Comparison of ENCODE assay signal across 9 mouse cellular contexts in genomic region chr5:104460856-104461255, GRCm38 (mm10). TPM values are rescaled to one million over a fixed set of nuclear protein-coding genes. Genes with fewer than 3 reads are reported as not detected.
DNase-seq lines count a peak whose midpoint lies in the region; ATAC-seq lines count a peak whose summit lies in the region.
"Had no signal": no experiment of that assay in that cellular context is flagged by ENCODE, and none has a peak within 500 bp of the region (broad histone marks: within the 10 kb centered on the region; RNA-seq: fewer than 3 reads in every experiment).

No protein-coding gene starts in this region.

- H3K4me1 ChIP-seq in heart, embryonic 14.5 days (ENCODE audit: control insufficient read depth in 2 of 2, insufficient read depth in 2 of 2, low read length in 2 of 2): peaks cover 0 to 11% of the 10 kb centered on the region in 2 experiments; a peak in 2 of 4 replicates
- no peaks in the 10 kb centered on the region for H3K4me1 ChIP-seq in limb, embryonic 11.5 days (ENCODE audit: control insufficient read depth, insufficient read depth, low read length)
- peaks cover 29% of the 10 kb centered on the region for H3K4me1 ChIP-seq in neural tube, embryonic 15.5 days

- H3K9me3 ChIP-seq in heart, embryonic 14.5 days (ENCODE audit: control insufficient read depth, low read length): 0 out of 2 replicates have a peak, but pooled peaks cover 3% of the 10 kb centered on the region
- peaks cover 7% of the 10 kb centered on the region; the same call in 1 of the 2 replicates for H3K9me3 ChIP-seq in limb, embryonic 11.5 days (ENCODE audit: control insufficient read depth, low read length)
- no peaks in the 10 kb centered on the region for H3K9me3 ChIP-seq in neural tube, embryonic 15.5 days (replicated peaks)

- 36% methylated on average over 6 of the region's 7 CpGs for WGBS in heart, embryonic 14.5 days
- 45% methylated on average over 6 of the region's 7 CpGs for WGBS in limb, embryonic 11.5 days
- WGBS in neural tube, embryonic 15.5 days: 27% methylated on average over 6 of the region's 7 CpGs

- peak overlapping the region in 1 of 2 experiments; percentile 48; a peak in 1 of 4 replicates for H3K27ac ChIP-seq in heart, embryonic 14.5 days (replicated peaks in 1 of 2; ENCODE audit: control insufficient read depth in 1 of 2, insufficient read depth in 1 of 2, low read depth in 2 of 2, low read length in 2 of 2)
- 0 out of 2 replicates have a peak overlapping the region, but pooled peaks have one; percentile 94 for H3K27ac ChIP-seq in limb, embryonic 11.5 days (replicated peaks; ENCODE audit: low read depth, low read length)
- 0 out of 2 replicates have a peak overlapping the region, but pooled peaks have one; percentile 92 for H3K27ac ChIP-seq in neural tube, embryonic 15.5 days (replicated peaks)
- H3K27ac ChIP-seq: liver, embryonic 14.5 days had no signal

- intact Hi-C loops in left cerebral cortex, postnatal 14 days (cut with DNase I): no loop called here

- H3K36me3 ChIP-seq in heart, embryonic 14.5 days (ENCODE audit: control insufficient read depth, insufficient read depth, low read length): peaks cover 15% of the 10 kb centered on the region
- H3K36me3 ChIP-seq in limb, embryonic 11.5 days (ENCODE audit: control insufficient read depth, insufficient read depth, low read length): peaks cover 3% of the 10 kb centered on the region
- H3K36me3 ChIP-seq in neural tube, embryonic 15.5 days: peaks cover 20% of the 10 kb centered on the region

- ATAC-seq in heart, embryonic 14.5 days (ENCODE audit: insufficient number of reproducible peaks, insufficient read depth, low FRiP score, low read depth): no peak
- ATAC-seq in limb, embryonic 11.5 days (ENCODE audit: insufficient number of reproducible peaks, low FRiP score, low TSS enrichment, low read depth): no peak
- ATAC-seq in neural tube, embryonic 15.5 days (ENCODE audit: low FRiP score): no peak

- peak overlapping the region; percentile 84 for H3K4me2 ChIP-seq in heart, embryonic 14.5 days (ENCODE audit: low read length)
- H3K4me2 ChIP-seq in limb, embryonic 11.5 days (ENCODE audit: low read depth, severe bottlenecking): peak overlapping the region; percentile 74
- H3K4me2 ChIP-seq in neural tube, embryonic 15.5 days: peak overlapping the region; percentile 62

- peak; percentile 47 for DNase-seq in 3T3-L1 (ENCODE audit: low read depth, low spot score)
- DNase-seq in embryo, embryonic 10 days (ENCODE audit: low spot score): peak; percentile 51
- no peak for DNase-seq in limb, embryonic 11.5 days (ENCODE audit: low spot score)
- no peak for DNase-seq in left cerebral cortex, postnatal 14 days (ENCODE audit: low spot score in 2 of 2)
- no peak for DNase-seq in left cerebral cortex, adult 18-20 months (ENCODE audit: low spot score in 2 of 2)
- no peak for DNase-seq in cerebellum, adult 8-10 months

- no peaks in the 10 kb centered on the region for H3K27me3 ChIP-seq in heart, embryonic 14.5 days (ENCODE audit: control insufficient read depth, insufficient read depth, low read length)
- no peaks in the 10 kb centered on the region for H3K27me3 ChIP-seq in limb, embryonic 11.5 days (ENCODE audit: control insufficient read depth, insufficient read depth, low read length)
- no peaks in the 10 kb centered on the region for H3K27me3 ChIP-seq in neural tube, embryonic 15.5 days (replicated peaks)

- peak overlapping the region; percentile 56 for H3K9ac ChIP-seq in heart, embryonic 14.5 days (ENCODE audit: low read length)
- no peak overlapping the region for H3K9ac ChIP-seq in limb, embryonic 11.5 days (ENCODE audit: low read length)
- H3K9ac ChIP-seq in neural tube, embryonic 15.5 days (replicated peaks): no peak overlapping the region
- H3K9ac ChIP-seq: liver, embryonic 14.5 days had no signal

- peak overlapping the region; percentile 4 to 92; a peak in 3 of 4 replicates for H3K4me3 ChIP-seq in heart, embryonic 14.5 days (ENCODE audit: control insufficient read depth in 1 of 2, insufficient read depth in 1 of 2, low read depth in 1 of 2, low read length in 2 of 2)
- H3K4me3 ChIP-seq in limb, embryonic 11.5 days (ENCODE audit: low read depth, low read length): peak overlapping the region; percentile 66
- H3K4me3 ChIP-seq in neural tube, embryonic 15.5 days (replicated peaks): peak overlapping the region; percentile 84

RNA-seq across cellular contexts. Expression of gene Pkd2, which starts 1.6 kb away (rescaled TPM):
- polyA plus RNA-seq in heart, embryonic 14.5 days (2014; fragmentation: Nextera tagmentation; extraction: Ambion mirVana): 14.6 and 15.3 TPM in 2 replicates
- polyA plus RNA-seq in limb, embryonic 11.5 days (2014; fragmentation: Nextera tagmentation; extraction: Ambion mirVana): 21.1 and 25.3 TPM in 2 replicates
- polyA plus RNA-seq in neural tube, embryonic 15.5 days (2015; fragmentation: Nextera tagmentation; extraction: Ambion mirVana): 8.7 and 8.8 TPM in 2 replicates
- total RNA-seq in left cerebral cortex, postnatal 14 days (2021): 10 to 100 TPM; 25.2 to 26.7 TPM
- 10 to 100 TPM; 28.6 to 30.4 TPM for total RNA-seq in left cerebral cortex, adult 18-20 months (2021)

RNA-seq across cellular contexts. Expression of gene Spp1, which starts 25.9 kb away (rescaled TPM):
- 12.8 and 72.4 TPM in 2 replicates for polyA plus RNA-seq in heart, embryonic 14.5 days (2014; fragmentation: Nextera tagmentation; extraction: Ambion mirVana)
- polyA plus RNA-seq in limb, embryonic 11.5 days (2014; fragmentation: Nextera tagmentation; extraction: Ambion mirVana): 5.0 and 9.9 TPM in 2 replicates
- polyA plus RNA-seq in neural tube, embryonic 15.5 days (2015; fragmentation: Nextera tagmentation; extraction: Ambion mirVana): 20.5 and 23.8 TPM in 2 replicates
- 1 to 10 TPM; 7.5 TPM for total RNA-seq in left cerebral cortex, postnatal 14 days (2021)
- 10 to 100 TPM; 13.0 to 18.3 TPM for total RNA-seq in left cerebral cortex, adult 18-20 months (2021)

RNA-seq across cellular contexts. Expression of gene BC005561, which starts 47.3 kb away (rescaled TPM):
- 7.9 and 9.0 TPM in 2 replicates for polyA plus RNA-seq in heart, embryonic 14.5 days (2014; fragmentation: Nextera tagmentation; extraction: Ambion mirVana)
- polyA plus RNA-seq in limb, embryonic 11.5 days (2014; fragmentation: Nextera tagmentation; extraction: Ambion mirVana): 17.0 and 18.1 TPM in 2 replicates
- 11.7 and 13.2 TPM in 2 replicates for polyA plus RNA-seq in neural tube, embryonic 15.5 days (2015; fragmentation: Nextera tagmentation; extraction: Ambion mirVana)
- 10 to 100 TPM; 13.0 to 14.4 TPM for total RNA-seq in left cerebral cortex, postnatal 14 days (2021)
- 10 to 100 TPM; 12.5 to 13.0 TPM for total RNA-seq in left cerebral cortex, adult 18-20 months (2021)

Comparison
In these comparisons a context has a peak if more than half of its experiments do, and no peak if none do; other contexts are left out.
1. DNase-seq: peak in 3T3-L1 (single experiment) and embryo, embryonic 10 days (single experiment); none in limb, embryonic 11.5 days (single experiment), left cerebral cortex, postnatal 14 days (0 of 2), left cerebral cortex, adult 18-20 months (0 of 2) and cerebellum, adult 8-10 months (single experiment).
2. Peak in every context shown above with its lines, with median percentiles within 50 percentile points of each other: H3K4me2 ChIP-seq and H3K4me3 ChIP-seq.